Mouse (Mus musculus) spleen, postnatal 14 days (tissue): ENCODE data around the gene Ccnc.
"Not testable (repeated sequence)": the region's sequence is repeated elsewhere in the genome, so short reads cannot be mapped to it uniquely, and the experiment has no call there.

Experiments used
- DNase-seq, 2 experiments: peaks; one replicate each; pipeline ENCODE4 v3.0.0; 2021 to 2022; ENCODE audit warnings: low spot score in 2 of 2

Ccnc gene

GRCm38 (mm10) chr4:21726912-21727614, 438 bp upstream of the Ccnc start:
- DNase-seq: no peak

GRCm38 (mm10) chr4:21739169-21739568, 11.7 kb downstream of the Ccnc start:
- DNase-seq: no peak

GRCm38 (mm10) chr4:21744142-21744541, 16.6 kb downstream of the Ccnc start:
- DNase-seq: not testable (repeated sequence)

- DNase-seq: no peak
These were observed 18.2 kb downstream of the Ccnc start for GRCm38 (mm10) chr4:21745723-21746122.

GRCm38 (mm10) chr4:21755123-21755789, 27.8 kb downstream of the Ccnc start:
- DNase-seq: no peak

GRCm38 (mm10) chr4:21758860-21759259, 31.4 kb downstream of the Ccnc start:
- DNase-seq: no peak

GRCm38 (mm10) chr4:21761416-21762160, 34.1 kb downstream of the Ccnc start:
- no peak for DNase-seq

- no peak for DNase-seq
These were observed 36.3 kb downstream of the Ccnc start for GRCm38 (mm10) chr4:21763827-21764226.

GRCm38 (mm10) chr4:21766171-21766862, 38.8 kb downstream of the Ccnc start:
- DNase-seq: no peak

GRCm38 (mm10) chr4:21766863-21767304, 39.4 kb downstream of the Ccnc start, which contains the start of the genes Usp45 and Tstd3:
Gene Usp45, plus strand, starts transcription at chr4:21767156.
Gene Tstd3, minus strand, starts transcription at chr4:21767212.
- DNase-seq: peak; percentile 56 to 72

- DNase-seq: no peak
These were observed 43.6 kb downstream of the Ccnc start for GRCm38 (mm10) chr4:21771064-21771463.

- no peak for DNase-seq
These were observed 44.8 kb downstream of the Ccnc start for GRCm38 (mm10) chr4:21772306-21772705.

- peak; percentile 89 for DNase-seq
These were observed 48.8 kb downstream of the Ccnc start for GRCm38 (mm10) chr4:21776091-21776945.

GRCm38 (mm10) chr4:21776946-21777265, 49.4 kb downstream of the Ccnc start:
- no peak for DNase-seq

GRCm38 (mm10) chr4:21780816-21781726, 53.6 kb downstream of the Ccnc start:
- no peak for DNase-seq

GRCm38 (mm10) chr4:21786268-21786667, 58.8 kb downstream of the Ccnc start:
- DNase-seq: no peak

- no peak for DNase-seq
These were observed 61.4 kb downstream of the Ccnc start for GRCm38 (mm10) chr4:21788903-21789302.

GRCm38 (mm10) chr4:21789836-21790235, 62.3 kb downstream of the Ccnc start:
- no peak for DNase-seq

GRCm38 (mm10) chr4:21793631-21794030, 66.1 kb downstream of the Ccnc start:
- DNase-seq: no peak

- DNase-seq: no peak
These were observed 73.5 kb downstream of the Ccnc start for GRCm38 (mm10) chr4:21801013-21801412.
